Mouse (Mus musculus) heart, embryonic 14.5 days (tissue): ENCODE results near the gene Opn1sw. TPM values are rescaled to one million over a fixed set of nuclear protein-coding genes. Genes with fewer than 3 reads are reported as not detected.

Experiments used
- ATAC-seq: fragments of 200-750 bp; cut with Nextera tagmentation; 2 replicates; pipeline ENCODE4 v1.8.0; 2017; ENCODE audit warnings: low read depth, moderate TSS enrichment; ENCODE audit not compliant: insufficient number of reproducible peaks, insufficient read depth, low FRiP score
- H3K27ac ChIP-seq, 2 experiments: fragments of 200-500 bp in 1 of 2; fragments of 300-500 bp in 1 of 2; sonication (generic) in 1 of 2; replicated peaks in 1 of 2; 2 replicates each; pipeline ENCODE4 v1.5.1; 2012 to 2014; ENCODE audit warnings: low read depth in 2 of 2, low read length in 2 of 2, control low read depth in 1 of 2, mild to moderate bottlenecking in 1 of 2, mixed read lengths in 1 of 2; ENCODE audit not compliant: control insufficient read depth in 1 of 2, insufficient read depth in 1 of 2
- H3K27me3 ChIP-seq: fragments of 300-500 bp; sonication (generic); 2 replicates; pipeline ENCODE4 v1.6.1; 2014; ENCODE audit warnings: mild to moderate bottlenecking, low read length, control low read depth; ENCODE audit not compliant: control insufficient read depth, insufficient read depth
- H3K36me3 ChIP-seq: fragments of 300-500 bp; sonication (generic); 2 replicates; pipeline ENCODE4 v1.6.1; 2014; ENCODE audit warnings: mild to moderate bottlenecking, control low read depth, low read length, mixed read lengths; ENCODE audit not compliant: control insufficient read depth, insufficient read depth
- H3K4me1 ChIP-seq, 2 experiments: fragments of 200-500 bp in 1 of 2; fragments of 300-500 bp in 1 of 2; sonication (generic) in 1 of 2; 2 replicates each; pipeline ENCODE4 v1.6.1; 2012 to 2014; ENCODE audit warnings: low read length in 2 of 2, control low read depth in 1 of 2, mixed read lengths in 1 of 2; ENCODE audit not compliant: control insufficient read depth in 2 of 2, insufficient read depth in 2 of 2
- H3K4me2 ChIP-seq: fragments of 300-500 bp; sonication (generic); 2 replicates; pipeline ENCODE4 v1.6.1; 2014; ENCODE audit warnings: mild to moderate bottlenecking, low read length
- H3K4me3 ChIP-seq, 2 experiments: fragments of 200-500 bp in 1 of 2; fragments of 300-500 bp in 1 of 2; sonication (generic) in 1 of 2; 2 replicates each; pipeline ENCODE4 v1.5.1; 2012 to 2014; ENCODE audit warnings: low read length in 2 of 2, mild to moderate bottlenecking in 2 of 2, control low read depth in 1 of 2, low read depth in 1 of 2, moderate library complexity in 1 of 2; ENCODE audit not compliant: control insufficient read depth in 1 of 2, insufficient read depth in 1 of 2
- H3K9ac ChIP-seq: fragments of 300-500 bp; sonication (generic); 2 replicates; pipeline ENCODE4 v1.6.1; 2014; ENCODE audit warnings: mild to moderate bottlenecking, low read length
- H3K9me3 ChIP-seq: fragments of 300-500 bp; sonication (generic); 2 replicates; pipeline ENCODE4 v1.6.1; 2016; ENCODE audit warnings: low read length, control low read depth; ENCODE audit not compliant: control insufficient read depth
- WGBS: fragments of 180-500 bp; shearing (Covaris S2); extraction: QIAGEN DNeasy Blood & Tissue Kit; methylation state at CpG from one replicate; pipeline ENCODE4 v1.1.7; 2014; 5-methylcytosine and 5-hydroxymethylcytosine counted together
- polyA plus RNA-seq: library from polyadenylated mRNA; unstranded; fragments of >200 nt; fragmentation: Nextera tagmentation; extraction: Ambion mirVana; gene quantifications from 2 replicates; pipeline ENCODE4 v1.2.1, GENCODE M21; 2014

The Opn1sw gene
- polyA plus RNA-seq, 1 experiment from 2014 or later = 1.1 TPM

DNA sequence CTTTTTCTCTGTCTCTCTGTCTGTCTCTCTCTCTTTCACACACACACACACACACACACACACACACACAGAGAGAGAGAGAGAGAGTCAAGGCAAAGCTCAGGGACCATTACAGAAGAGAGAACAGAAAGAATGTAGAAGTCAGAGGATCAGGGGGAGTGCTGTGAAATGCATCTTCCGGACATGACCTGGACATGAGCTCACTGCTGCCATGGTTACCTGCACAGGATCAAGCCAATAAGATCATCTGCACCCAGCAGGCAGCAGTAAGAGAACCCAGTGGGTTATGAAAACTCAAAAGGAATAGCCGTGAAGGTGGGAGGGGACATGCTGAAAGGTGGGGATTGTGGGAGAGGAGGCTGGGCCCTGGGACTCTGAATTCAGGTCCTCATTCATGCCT is 5.8 kb downstream of the Opn1sw start:
- no peak overlapping the region for H3K9ac ChIP-seq
- H3K4me3 ChIP-seq = no peak overlapping the region
- peaks cover 2 to 4% of the 10 kb centered on the region in 2 experiments; a peak in 3 of 4 replicates for H3K4me1 ChIP-seq
- ATAC-seq = no peak
- 54% methylated on average over 2 of the region's 2 CpGs for WGBS
- no peak overlapping the region for H3K27ac ChIP-seq
- H3K4me2 ChIP-seq = no peak overlapping the region
- peaks cover 12% of the 10 kb centered on the region for H3K36me3 ChIP-seq
- H3K27me3 ChIP-seq = no peaks in the 10 kb centered on the region
- H3K9me3 ChIP-seq = no peaks in the 10 kb centered on the region

DNA sequence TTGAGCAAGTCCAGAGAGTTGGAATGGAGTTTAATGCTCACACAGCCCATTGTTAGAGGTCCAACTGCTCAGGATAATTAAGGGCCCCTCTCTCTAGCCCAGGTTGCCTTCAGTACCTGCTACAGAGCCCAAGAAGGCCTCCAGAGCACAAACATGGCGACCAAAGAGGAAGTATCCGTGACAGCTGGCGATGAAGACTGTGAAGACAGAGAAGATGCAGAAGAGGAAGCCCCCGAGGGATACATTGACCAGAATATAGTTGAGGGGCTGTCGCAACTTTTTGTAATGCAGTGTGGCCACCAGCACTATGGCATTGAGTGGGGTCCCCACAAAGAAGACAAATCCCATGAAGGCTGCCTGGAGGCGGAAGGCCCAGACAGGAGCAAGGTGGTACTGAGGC is 8.3 kb downstream of the Opn1sw start:
- no peak overlapping the region for H3K4me3 ChIP-seq
- 88% methylated on average over 6 of the region's 6 CpGs for WGBS
- ATAC-seq = no peak
- H3K4me1 ChIP-seq = peaks cover 0 to 2% of the 10 kb centered on the region in 2 experiments; a peak in 1 of 4 replicates
- no peak overlapping the region for H3K27ac ChIP-seq
- peaks cover 37% of the 10 kb centered on the region for H3K36me3 ChIP-seq
- H3K4me2 ChIP-seq = no peak overlapping the region
- no peak overlapping the region for H3K9ac ChIP-seq
- no peaks in the 10 kb centered on the region for H3K27me3 ChIP-seq
- H3K9me3 ChIP-seq = no peaks in the 10 kb centered on the region

DNA sequence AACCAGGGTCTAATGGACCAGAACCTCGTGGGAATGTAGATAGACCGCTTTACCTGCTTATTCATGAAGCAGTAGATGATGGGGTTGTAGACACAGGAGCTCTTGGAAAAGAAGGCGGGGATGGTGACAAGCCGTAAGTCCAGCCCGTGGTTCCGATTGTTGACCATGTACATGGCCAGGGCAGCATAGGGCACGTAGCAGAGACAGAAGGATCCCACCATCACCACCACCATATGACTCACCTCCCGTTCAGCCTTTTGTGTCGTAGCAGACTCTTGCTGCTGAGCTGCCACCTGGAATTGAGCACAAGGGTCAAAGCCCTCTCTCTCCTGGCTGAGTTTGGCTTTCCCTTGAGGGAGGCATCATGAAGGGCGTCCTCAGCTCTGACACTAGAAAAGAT is 9.6 kb downstream of the Opn1sw start:
- no peak for ATAC-seq
- Histone ChIP-seq H3K27ac (no peak overlapping the region), H3K4me3 (no peak overlapping the region), H3K4me1 (no peaks in the 10 kb centered on the region), H3K9ac (no peak overlapping the region), H3K36me3 (peaks cover 50% of the 10 kb centered on the region), H3K9me3 (no peaks in the 10 kb centered on the region), H3K4me2 (no peak overlapping the region), H3K27me3 (no peaks in the 10 kb centered on the region)
- WGBS = 91% methylated on average over 10 of the region's 10 CpGs

DNA sequence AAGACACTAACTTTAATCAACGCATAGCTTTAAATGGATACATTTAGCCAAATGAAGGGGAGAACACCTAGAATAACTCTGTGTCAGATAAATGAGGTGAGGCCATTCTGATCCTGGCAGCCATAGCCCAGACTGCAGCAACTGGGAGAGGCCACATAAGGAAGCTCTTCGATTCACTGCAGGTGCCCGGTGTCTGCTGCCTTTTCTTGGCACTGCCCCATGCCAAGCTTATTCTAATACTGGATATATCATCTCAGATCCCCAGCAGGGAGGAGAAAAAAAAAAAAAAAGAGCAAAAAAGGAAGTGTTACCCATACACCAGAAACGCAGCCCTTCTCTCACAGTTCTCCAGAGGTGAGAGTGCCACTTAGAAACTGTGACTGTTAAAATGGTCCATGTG is 10.9 kb downstream of the Opn1sw start:
- WGBS = 89% methylated on average over 4 of the region's 4 CpGs
- H3K36me3 ChIP-seq = peaks cover 63% of the 10 kb centered on the region

GRCm38 (mm10) chr6:29365277-29365676 is 23.0 kb downstream of the Opn1sw start:
- 94% methylated on average over 1 of the region's 1 CpGs for WGBS
- Histone ChIP-seq H3K27me3 (no peaks in the 10 kb centered on the region), H3K9ac (no peak overlapping the region), H3K9me3 (no peaks in the 10 kb centered on the region), H3K4me1 (peaks cover 0 to 8% of the 10 kb centered on the region in 2 experiments; a peak in 2 of 4 replicates), H3K27ac (no peak overlapping the region), H3K4me2 (no peak overlapping the region), H3K36me3 (peaks cover 79% of the 10 kb centered on the region), H3K4me3 (no peak overlapping the region)
- no peak for ATAC-seq

More for the DNA sequence above, 10.9 kb downstream of the Opn1sw start:
- Histone ChIP-seq H3K4me3 (no peak overlapping the region), H3K27ac (no peak overlapping the region), H3K9ac (no peak overlapping the region), H3K9me3 (no peaks in the 10 kb centered on the region), H3K4me2 (no peak overlapping the region), H3K4me1 (no peaks in the 10 kb centered on the region), H3K27me3 (no peaks in the 10 kb centered on the region)
- ATAC-seq = no peak

DNA sequence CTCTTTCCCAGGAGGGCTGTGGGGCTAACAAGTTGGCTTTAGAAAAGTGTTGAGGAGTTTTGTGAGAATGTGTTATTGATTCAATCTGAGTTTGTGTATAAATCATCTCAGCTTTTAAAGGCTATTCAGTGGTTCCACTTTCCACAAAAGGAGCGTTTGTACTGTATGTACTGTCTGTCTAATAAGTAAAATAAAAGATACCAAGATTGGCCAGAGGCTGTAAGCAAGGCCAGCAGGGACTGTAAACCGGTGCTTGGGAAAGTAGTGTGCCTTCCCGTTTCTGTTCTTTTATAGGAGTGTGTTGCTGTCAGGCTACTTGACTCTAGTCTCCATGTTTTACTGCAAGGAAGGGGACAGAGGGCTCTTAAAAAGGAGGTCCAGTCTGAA is 25.1 kb downstream of the Opn1sw start:
- 80% methylated on average over 3 of the region's 3 CpGs for WGBS
- Histone ChIP-seq H3K4me3 (no peak overlapping the region), H3K4me1 (peaks cover 5 to 21% of the 10 kb centered on the region in 2 experiments), H3K4me2 (no peak overlapping the region), H3K36me3 (peaks cover 71% of the 10 kb centered on the region), H3K27me3 (no peaks in the 10 kb centered on the region), H3K9me3 (no peaks in the 10 kb centered on the region), H3K27ac (peak overlapping the region in 1 of 2 experiments; percentile 21; a peak in 2 of 4 replicates), H3K9ac (peak overlapping the region; percentile 34; the same call in 1 of the 2 replicates)
- ATAC-seq = no peak

GRCm38 (mm10) chr6:29362246-29363128 is 25.8 kb downstream of the Opn1sw start:
- no peaks in the 10 kb centered on the region for H3K27me3 ChIP-seq
- WGBS = 63% methylated on average over 7 of the region's 7 CpGs
- H3K9ac ChIP-seq = peak overlapping the region; percentile 34; the same call in 1 of the 2 replicates
- no peak overlapping the region for H3K4me2 ChIP-seq
- no peaks in the 10 kb centered on the region for H3K9me3 ChIP-seq
- H3K4me1 ChIP-seq = peaks cover 5 to 22% of the 10 kb centered on the region in 2 experiments
- no peak overlapping the region for H3K4me3 ChIP-seq
- peak overlapping the region in 1 of 2 experiments; percentile 21; a peak in 3 of 4 replicates for H3K27ac ChIP-seq
- peaks cover 72% of the 10 kb centered on the region for H3K36me3 ChIP-seq
- no peak for ATAC-seq
